Mouse (Mus musculus): ENCODE measurements around the gene Dennd1a. TPM values are rescaled to one million over a fixed set of nuclear protein-coding genes. Genes with fewer than 3 reads are reported as not detected.

Gene Dennd1a
- polyA plus RNA-seq, 1 experiment from 2014 or later: 10.9 TPM

- H3K4me2 ChIP-seq (ENCODE audit: low read depth, low read length): no peak overlapping the region
- no peak overlapping the region for H3K4me3 ChIP-seq (ENCODE audit: low read depth, low read length)
- peaks cover 9% of the 10 kb centered on the region for H3K4me1 ChIP-seq (ENCODE audit: control insufficient read depth, insufficient read depth, low read length)
- peaks cover 19% of the 10 kb centered on the region for H3K27me3 ChIP-seq (replicated peaks; ENCODE audit: control insufficient read depth, insufficient read depth, low read length)
- ATAC-seq (ENCODE audit: low read depth) (no peak; the same call in 1 of the 2 replicates), DNase-seq (ENCODE audit: low spot score) (no peak)
- H3K9ac ChIP-seq (ENCODE audit: low read depth, low read length): no peak overlapping the region
- no peaks in the 10 kb centered on the region for H3K9me3 ChIP-seq (ENCODE audit: control insufficient read depth, low read length)
- H3K36me3 ChIP-seq (ENCODE audit: control insufficient read depth, insufficient read depth, low read length): no peaks in the 10 kb centered on the region
- WGBS: 17% methylated on average over 7 of the region's 7 CpGs
- H3K27ac ChIP-seq (replicated peaks; ENCODE audit: low read depth, low read length): no peak overlapping the region
Measured at GRCm38 (mm10) chr2:37782002-37782401, 505.2 kb downstream of the Dennd1a start.

- WGBS: 9% methylated on average over 3 of the region's 3 CpGs
- peaks cover 9% of the 10 kb centered on the region for H3K4me1 ChIP-seq (ENCODE audit: control insufficient read depth, insufficient read depth, low read length)
- no peak for ATAC-seq (ENCODE audit: low read depth)
Measured at GRCm38 (mm10) chr2:37781421-37781820, 505.8 kb downstream of the Dennd1a start.

GRCm38 (mm10) chr2:37780270-37780929 lies 506.8 kb downstream of the Dennd1a start:
- H3K27ac ChIP-seq (replicated peaks; ENCODE audit: low read depth, low read length): no peak overlapping the region
- H3K27me3 ChIP-seq (replicated peaks; ENCODE audit: control insufficient read depth, insufficient read depth, low read length): peaks cover 13% of the 10 kb centered on the region
- ATAC-seq (ENCODE audit: low read depth) (peak; percentile 62), DNase-seq (ENCODE audit: low spot score) (peak; percentile 75)
- no peaks in the 10 kb centered on the region for H3K36me3 ChIP-seq (ENCODE audit: control insufficient read depth, insufficient read depth, low read length)
- 0 out of 2 replicates have a peak overlapping the region, but pooled peaks have one; percentile 14 for H3K9ac ChIP-seq (ENCODE audit: low read depth, low read length)
- H3K4me2 ChIP-seq (ENCODE audit: low read depth, low read length): peak overlapping the region; percentile 44
- 2% methylated on average over 12 of the region's 14 CpGs for WGBS
- H3K4me1 ChIP-seq (ENCODE audit: control insufficient read depth, insufficient read depth, low read length): peaks cover 9% of the 10 kb centered on the region
- no peaks in the 10 kb centered on the region for H3K9me3 ChIP-seq (ENCODE audit: control insufficient read depth, low read length)
- no peak overlapping the region for H3K4me3 ChIP-seq (ENCODE audit: low read depth, low read length)

More at GRCm38 (mm10) chr2:37781421-37781820, 505.8 kb downstream of the Dennd1a start:
- H3K4me2 ChIP-seq (ENCODE audit: low read depth, low read length): no peak overlapping the region
- H3K27me3 ChIP-seq (replicated peaks; ENCODE audit: control insufficient read depth, insufficient read depth, low read length): peaks cover 17% of the 10 kb centered on the region
- no peak for DNase-seq (ENCODE audit: low spot score)
- H3K9me3 ChIP-seq (ENCODE audit: control insufficient read depth, low read length): no peaks in the 10 kb centered on the region
- no peak overlapping the region for H3K9ac ChIP-seq (ENCODE audit: low read depth, low read length)
- H3K36me3 ChIP-seq (ENCODE audit: control insufficient read depth, insufficient read depth, low read length): no peaks in the 10 kb centered on the region
- H3K27ac ChIP-seq (replicated peaks; ENCODE audit: low read depth, low read length): no peak overlapping the region
- no peak overlapping the region for H3K4me3 ChIP-seq (ENCODE audit: low read depth, low read length)

- Histone ChIP-seq H3K9ac (ENCODE audit: low read depth, low read length) (no peak overlapping the region), H3K4me3 (ENCODE audit: low read depth, low read length) (no peak overlapping the region), H3K4me2 (ENCODE audit: low read depth, low read length) (no peak overlapping the region), H3K9me3 (ENCODE audit: control insufficient read depth, low read length) (no peaks in the 10 kb centered on the region), H3K36me3 (ENCODE audit: control insufficient read depth, insufficient read depth, low read length) (no peaks in the 10 kb centered on the region), H3K27me3 (replicated peaks; ENCODE audit: control insufficient read depth, insufficient read depth, low read length) (peaks cover 13% of the 10 kb centered on the region), H3K4me1 (ENCODE audit: control insufficient read depth, insufficient read depth, low read length) (peaks cover 9% of the 10 kb centered on the region), H3K27ac (replicated peaks; ENCODE audit: low read depth, low read length) (no peak overlapping the region)
- DNase-seq (ENCODE audit: low spot score): no peak
- peak; percentile 48; the same call in 1 of the 2 replicates for ATAC-seq (ENCODE audit: low read depth)
- WGBS: 41% methylated on average over 10 of the region's 10 CpGs
Measured at GRCm38 (mm10) chr2:37777958-37778720, 509.1 kb downstream of the Dennd1a start.

GRCm38 (mm10) chr2:37776611-37777411 lies 510.4 kb downstream of the Dennd1a start:
- ATAC-seq (ENCODE audit: low read depth) (no peak), DNase-seq (ENCODE audit: low spot score) (no peak)
- Histone ChIP-seq H3K9ac (ENCODE audit: low read depth, low read length) (0 out of 2 replicates have a peak overlapping the region, but pooled peaks have one; percentile 28), H3K36me3 (ENCODE audit: control insufficient read depth, insufficient read depth, low read length) (no peaks in the 10 kb centered on the region), H3K4me2 (ENCODE audit: low read depth, low read length) (peak overlapping the region; percentile 46), H3K9me3 (ENCODE audit: control insufficient read depth, low read length) (no peaks in the 10 kb centered on the region), H3K27me3 (replicated peaks; ENCODE audit: control insufficient read depth, insufficient read depth, low read length) (peaks cover 13% of the 10 kb centered on the region), H3K27ac (replicated peaks; ENCODE audit: low read depth, low read length) (no peak overlapping the region), H3K4me3 (ENCODE audit: low read depth, low read length) (peak overlapping the region; percentile 20; the same call in 1 of the 2 replicates), H3K4me1 (ENCODE audit: control insufficient read depth, insufficient read depth, low read length) (peaks cover 6% of the 10 kb centered on the region)
- WGBS: 19% methylated on average over 20 of the region's 20 CpGs

GRCm38 (mm10) chr2:37776016-37776415 lies 511.2 kb downstream of the Dennd1a start, which contains the start of gene Crb2:
TSS of gene Crb2 (plus strand) at chr2:37776249.
- 3% methylated on average over 10 of the region's 18 CpGs for WGBS
- no peak for DNase-seq (ENCODE audit: low spot score)
- ATAC-seq (ENCODE audit: low read depth): peak; percentile 6; the same call in 1 of the 2 replicates
- Histone ChIP-seq H3K9ac (ENCODE audit: low read depth, low read length) (0 out of 2 replicates have a peak within 1 kb of the TSS, but pooled peaks have one; percentile 28), H3K9me3 (ENCODE audit: control insufficient read depth, low read length) (no peaks in the 10 kb centered on the region), H3K4me2 (ENCODE audit: low read depth, low read length) (peak within 1 kb of the TSS; percentile 46), H3K36me3 (ENCODE audit: control insufficient read depth, insufficient read depth, low read length) (no peaks in the 10 kb centered on the region), H3K4me1 (ENCODE audit: control insufficient read depth, insufficient read depth, low read length) (peaks cover 13% of the 10 kb centered on the region), H3K4me3 (ENCODE audit: low read depth, low read length) (peak within 1 kb of the TSS; percentile 20), H3K27me3 (replicated peaks; ENCODE audit: control insufficient read depth, insufficient read depth, low read length) (peaks cover 13% of the 10 kb centered on the region), H3K27ac (replicated peaks; ENCODE audit: low read depth, low read length) (no peak within 1 kb of the TSS)

- H3K36me3 ChIP-seq (ENCODE audit: control insufficient read depth, insufficient read depth, low read length): no peaks in the 10 kb centered on the region
- no peak overlapping the region for H3K4me3 ChIP-seq (ENCODE audit: low read depth, low read length)
- peaks cover 13% of the 10 kb centered on the region for H3K27me3 ChIP-seq (replicated peaks; ENCODE audit: control insufficient read depth, insufficient read depth, low read length)
- H3K4me1 ChIP-seq (ENCODE audit: control insufficient read depth, insufficient read depth, low read length): peaks cover 11% of the 10 kb centered on the region
- ATAC-seq (ENCODE audit: low read depth) (no peak), DNase-seq (ENCODE audit: low spot score) (no peak)
- H3K4me2 ChIP-seq (ENCODE audit: low read depth, low read length): no peak overlapping the region
- H3K9ac ChIP-seq (ENCODE audit: low read depth, low read length): no peak overlapping the region
- no peaks in the 10 kb centered on the region for H3K9me3 ChIP-seq (ENCODE audit: control insufficient read depth, low read length)
- H3K27ac ChIP-seq (replicated peaks; ENCODE audit: low read depth, low read length): no peak overlapping the region
- 12% methylated on average over 5 of the region's 5 CpGs for WGBS
Measured at GRCm38 (mm10) chr2:37774571-37774970, 512.6 kb downstream of the Dennd1a start.

GRCm38 (mm10) chr2:37771618-37772285 lies 515.4 kb downstream of the Dennd1a start:
- DNase-seq (ENCODE audit: low spot score) (peak; percentile 93), ATAC-seq (ENCODE audit: low read depth) (peak; percentile 60)

More at GRCm38 (mm10) chr2:37771618-37772285, 515.4 kb downstream of the Dennd1a start:
- Histone ChIP-seq H3K9me3 (ENCODE audit: control insufficient read depth, low read length) (no peaks in the 10 kb centered on the region), H3K27ac (replicated peaks; ENCODE audit: low read depth, low read length) (no peak overlapping the region), H3K4me2 (ENCODE audit: low read depth, low read length) (peak overlapping the region; percentile 50), H3K4me1 (ENCODE audit: control insufficient read depth, insufficient read depth, low read length) (peaks cover 34% of the 10 kb centered on the region), H3K27me3 (replicated peaks; ENCODE audit: control insufficient read depth, insufficient read depth, low read length) (peaks cover 1% of the 10 kb centered on the region; the same call in 1 of the 2 replicates), H3K4me3 (ENCODE audit: low read depth, low read length) (peak overlapping the region; percentile 35), H3K36me3 (ENCODE audit: control insufficient read depth, insufficient read depth, low read length) (no peaks in the 10 kb centered on the region), H3K9ac (ENCODE audit: low read depth, low read length) (peak overlapping the region; percentile 9)
- under 1% methylated on average over 18 of the region's 18 CpGs for WGBS
